Mouse (Mus musculus): Measurements from ENCODE around the gene Gm10912. TPM values are rescaled to one million over a fixed set of nuclear protein-coding genes. Genes with fewer than 3 reads are reported as not detected.
"Not testable (repeated sequence)": the region's sequence is repeated elsewhere in the genome, so short reads cannot be mapped to it uniquely, and the experiment has no call there.

Gm10912 gene
- total RNA-seq, 1 experiment = not detected

DNA sequence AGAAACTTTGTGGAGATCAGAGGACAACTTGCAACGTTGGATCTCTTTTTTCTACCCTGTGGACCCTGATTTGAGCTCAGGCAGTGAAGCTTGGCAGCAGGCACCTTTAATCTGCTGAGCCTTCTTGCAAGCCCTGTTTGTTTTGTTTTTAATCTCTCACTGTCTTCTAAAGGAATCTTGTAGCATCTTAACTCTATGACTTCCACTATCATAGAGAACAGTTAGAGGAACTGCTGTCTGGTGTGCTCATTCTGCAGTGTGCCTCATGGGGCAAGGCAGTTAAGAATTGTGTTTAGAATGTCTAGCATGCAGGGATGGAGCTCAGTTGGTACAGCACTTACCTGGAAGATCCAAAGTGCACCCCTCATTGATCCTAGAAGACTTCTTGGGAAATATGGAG, 34.3 kb downstream of the Gm10912 start:
- no peak overlapping the region for H3K9ac ChIP-seq (ENCODE audit: insufficient read depth, low read depth, low read length, poor library complexity, severe bottlenecking)
- no peaks in the 10 kb centered on the region for H3K36me3 ChIP-seq (ENCODE audit: control insufficient read depth, insufficient read depth, low read length, poor library complexity, severe bottlenecking)
- peaks cover 3 to 6% of the 10 kb centered on the region in 2 experiments; a peak in 2 of 4 replicates for H3K4me1 ChIP-seq (ENCODE audit: control insufficient read depth in 2 of 2, insufficient read depth in 2 of 2, low read length in 2 of 2, poor library complexity in 1 of 2)
- TF ChIP-seq ZNF384 (IDR thresholded peaks at IDR 0.05; ENCODE audit: low read depth, low read length) (no peak), CHD2 (IDR thresholded peaks at IDR 0.05; ENCODE audit: low read depth, low read length) (no peak), HCFC1 (IDR thresholded peaks at IDR 0.05; ENCODE audit: borderline replicate concordance, insufficient read depth, low read length) (no peak), MAFK (IDR thresholded peaks at IDR 0.05; ENCODE audit: insufficient read depth, low read depth, low read length) (no peak)
- H3K27ac ChIP-seq (ENCODE audit: insufficient read depth, low read depth, low read length, poor library complexity, severe bottlenecking) = no peak overlapping the region
- in situ Hi-C loops (cut with MboI; ENCODE audit: low sequenced_read_pairs in 2 of 2, unreplicated experiment in 2 of 2) = no loop called here
- no peak for DNase-seq (ENCODE audit: low read depth, low spot score)
- no peak overlapping the region for H3K4me3 ChIP-seq (ENCODE audit: insufficient read depth in 1 of 2, low read depth in 1 of 2, low read length in 2 of 2, poor library complexity in 1 of 2, severe bottlenecking in 1 of 2)
- H3K9me3 ChIP-seq (ENCODE audit: control insufficient read depth, insufficient read depth, low read depth, low read length) = no peaks in the 10 kb centered on the region

DNA sequence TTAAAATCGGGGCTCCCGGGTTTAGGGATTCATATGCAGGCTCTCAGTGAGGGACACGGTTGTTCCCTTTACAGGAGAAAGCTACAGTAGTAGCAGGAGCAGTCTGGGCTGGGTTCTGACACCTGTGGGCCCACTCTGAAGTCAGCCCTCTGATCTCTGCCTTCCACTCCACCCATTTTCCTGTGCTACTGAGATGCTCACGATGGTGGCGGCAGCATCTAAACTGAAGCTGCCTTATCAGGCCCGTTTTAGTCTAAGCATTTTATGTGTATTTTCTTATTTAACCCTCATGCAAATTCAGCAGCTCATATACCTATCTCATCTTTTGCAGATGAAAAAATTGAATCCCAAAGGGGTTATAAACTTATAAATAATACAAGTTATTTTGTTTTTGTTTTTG, 39.2 kb downstream of the Gm10912 start:
- Histone ChIP-seq H3K9ac (ENCODE audit: insufficient read depth, low read depth, low read length, poor library complexity, severe bottlenecking) (no peak overlapping the region), H3K4me1 (ENCODE audit: control insufficient read depth in 2 of 2, insufficient read depth in 2 of 2, low read length in 2 of 2, poor library complexity in 1 of 2) (peaks cover 3 to 4% of the 10 kb centered on the region in 2 experiments; a peak in 3 of 4 replicates), H3K27ac (ENCODE audit: insufficient read depth, low read depth, low read length, poor library complexity, severe bottlenecking) (no peak overlapping the region), H3K9me3 (ENCODE audit: control insufficient read depth, insufficient read depth, low read depth, low read length) (no peaks in the 10 kb centered on the region), H3K36me3 (ENCODE audit: control insufficient read depth, insufficient read depth, low read length, poor library complexity, severe bottlenecking) (no peaks in the 10 kb centered on the region), H3K4me3 (ENCODE audit: insufficient read depth in 1 of 2, low read depth in 1 of 2, low read length in 2 of 2, poor library complexity in 1 of 2, severe bottlenecking in 1 of 2) (no peak overlapping the region)
- in situ Hi-C loops (cut with MboI; ENCODE audit: low sequenced_read_pairs in 2 of 2, unreplicated experiment in 2 of 2) = no loop called here
- DNase-seq (ENCODE audit: low read depth, low spot score) = no peak
- TF ChIP-seq MAFK (IDR thresholded peaks at IDR 0.05; ENCODE audit: insufficient read depth, low read depth, low read length) (no peak), HCFC1 (IDR thresholded peaks at IDR 0.05; ENCODE audit: borderline replicate concordance, insufficient read depth, low read length) (no peak), ZC3H11A (IDR thresholded peaks at IDR 0.05; ENCODE audit: borderline replicate concordance, low read depth, low read length) (no peak), CHD2 (IDR thresholded peaks at IDR 0.05; ENCODE audit: low read depth, low read length) (no peak), ZNF384 (IDR thresholded peaks at IDR 0.05; ENCODE audit: low read depth, low read length) (no peak)

DNA sequence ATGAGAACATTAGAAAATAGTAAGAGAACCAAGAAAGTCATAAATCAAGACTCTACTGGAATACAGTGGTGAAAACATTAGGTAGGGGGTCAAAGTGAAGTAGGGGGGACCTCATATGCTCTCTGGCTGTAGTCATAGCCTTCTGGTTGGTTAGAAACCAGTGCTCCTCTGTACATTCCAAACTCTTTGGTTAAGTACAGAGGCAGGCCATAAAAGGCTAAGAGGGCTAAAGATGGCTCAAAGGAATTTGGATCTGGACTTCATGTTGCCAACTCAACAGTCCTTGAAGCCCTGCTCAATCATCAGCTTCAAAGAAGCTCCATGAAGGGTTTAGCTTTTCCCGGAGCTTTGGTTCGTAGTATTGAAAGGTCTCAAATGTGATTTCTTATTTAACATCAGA, 43.4 kb downstream of the Gm10912 start:
- H3K4me3 ChIP-seq (ENCODE audit: insufficient read depth in 1 of 2, low read depth in 1 of 2, low read length in 2 of 2, poor library complexity in 1 of 2, severe bottlenecking in 1 of 2); H3K36me3 ChIP-seq (ENCODE audit: control insufficient read depth, insufficient read depth, low read length, poor library complexity, severe bottlenecking); in situ Hi-C loops (cut with MboI; ENCODE audit: low sequenced_read_pairs in 2 of 2, unreplicated experiment in 2 of 2); DNase-seq (ENCODE audit: low read depth, low spot score); H3K4me1 ChIP-seq (ENCODE audit: control insufficient read depth in 2 of 2, insufficient read depth in 2 of 2, low read length in 2 of 2, poor library complexity in 1 of 2); H3K9me3 ChIP-seq (ENCODE audit: control insufficient read depth, insufficient read depth, low read depth, low read length); H3K27ac ChIP-seq (ENCODE audit: insufficient read depth, low read depth, low read length, poor library complexity, severe bottlenecking); H3K9ac ChIP-seq (ENCODE audit: insufficient read depth, low read depth, low read length, poor library complexity, severe bottlenecking): not testable (repeated sequence)

DNA sequence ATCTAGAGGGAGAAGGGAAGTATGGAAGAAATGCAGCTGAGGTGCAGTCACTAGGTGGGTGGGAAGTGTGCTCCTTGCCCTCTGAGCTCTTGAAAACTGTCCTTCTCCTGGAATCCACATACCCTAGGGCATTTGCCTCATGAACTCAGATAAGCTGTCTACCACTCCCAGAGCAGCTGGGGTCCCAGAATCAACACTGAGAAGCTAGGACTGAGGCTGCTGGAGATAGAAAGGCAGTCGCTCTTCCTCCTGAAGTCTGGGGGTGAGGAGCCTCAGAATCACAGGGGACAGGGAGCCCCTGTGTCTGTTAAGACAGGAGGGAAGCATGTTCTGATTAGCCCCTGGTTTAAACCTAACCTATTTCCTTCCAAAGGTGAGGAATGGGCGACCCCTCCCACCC, 43.9 kb downstream of the Gm10912 start:
- peak overlapping the region; percentile 59 for H3K27ac ChIP-seq (ENCODE audit: insufficient read depth, low read depth, low read length, poor library complexity, severe bottlenecking)
- in situ Hi-C loops (cut with MboI; ENCODE audit: low sequenced_read_pairs in 2 of 2, unreplicated experiment in 2 of 2) = no loop called here
- H3K36me3 ChIP-seq (ENCODE audit: control insufficient read depth, insufficient read depth, low read length, poor library complexity, severe bottlenecking) = no peaks in the 10 kb centered on the region
- TF ChIP-seq ZC3H11A (IDR thresholded peaks at IDR 0.05; ENCODE audit: borderline replicate concordance, low read depth, low read length) (no peak), HCFC1 (IDR thresholded peaks at IDR 0.05; ENCODE audit: borderline replicate concordance, insufficient read depth, low read length) (no peak), CHD2 (IDR thresholded peaks at IDR 0.05; ENCODE audit: low read depth, low read length) (no peak), MAFK (IDR thresholded peaks at IDR 0.05; ENCODE audit: insufficient read depth, low read depth, low read length) (no peak), ZNF384 (IDR thresholded peaks at IDR 0.05; ENCODE audit: low read depth, low read length) (no peak)
- no peak overlapping the region for H3K9ac ChIP-seq (ENCODE audit: insufficient read depth, low read depth, low read length, poor library complexity, severe bottlenecking)
- no peaks in the 10 kb centered on the region for H3K9me3 ChIP-seq (ENCODE audit: control insufficient read depth, insufficient read depth, low read depth, low read length)
- no peak for DNase-seq (ENCODE audit: low read depth, low spot score)
- no peak overlapping the region for H3K4me3 ChIP-seq (ENCODE audit: insufficient read depth in 1 of 2, low read depth in 1 of 2, low read length in 2 of 2, poor library complexity in 1 of 2, severe bottlenecking in 1 of 2)
- H3K4me1 ChIP-seq (ENCODE audit: control insufficient read depth in 2 of 2, insufficient read depth in 2 of 2, low read length in 2 of 2, poor library complexity in 1 of 2) = peaks cover 3 to 6% of the 10 kb centered on the region in 2 experiments; a peak in 3 of 4 replicates

DNA sequence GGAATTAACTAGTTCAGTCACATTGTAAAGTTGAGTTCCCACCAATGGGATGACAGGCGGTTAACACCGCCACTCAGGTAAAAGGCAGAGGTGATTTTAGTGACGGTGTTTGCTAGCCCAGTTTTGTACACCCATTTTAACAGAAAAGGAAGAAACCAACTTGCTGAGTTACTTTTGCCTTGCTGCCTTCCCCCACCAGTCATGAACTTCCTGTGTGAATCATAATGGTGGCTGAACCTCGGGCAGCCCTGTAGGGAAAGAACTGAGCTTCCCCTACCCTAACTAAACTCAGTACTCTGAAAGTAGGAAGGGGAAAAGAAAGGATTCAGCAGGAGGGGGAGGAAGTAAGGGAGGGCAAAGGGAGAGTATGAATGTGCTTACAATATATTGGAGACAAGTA, 44.4 kb downstream of the Gm10912 start:
- Histone ChIP-seq H3K4me3 (ENCODE audit: insufficient read depth in 1 of 2, low read depth in 1 of 2, low read length in 2 of 2, poor library complexity in 1 of 2, severe bottlenecking in 1 of 2) (no peak overlapping the region), H3K27ac (ENCODE audit: insufficient read depth, low read depth, low read length, poor library complexity, severe bottlenecking) (no peak overlapping the region; the same call in 1 of the 2 replicates), H3K36me3 (ENCODE audit: control insufficient read depth, insufficient read depth, low read length, poor library complexity, severe bottlenecking) (no peaks in the 10 kb centered on the region), H3K9me3 (ENCODE audit: control insufficient read depth, insufficient read depth, low read depth, low read length) (no peaks in the 10 kb centered on the region), H3K9ac (ENCODE audit: insufficient read depth, low read depth, low read length, poor library complexity, severe bottlenecking) (no peak overlapping the region), H3K4me1 (ENCODE audit: control insufficient read depth in 2 of 2, insufficient read depth in 2 of 2, low read length in 2 of 2, poor library complexity in 1 of 2) (peaks cover 3 to 6% of the 10 kb centered on the region in 2 experiments; a peak in 3 of 4 replicates)
- DNase-seq (ENCODE audit: low read depth, low spot score) = no peak
- no peak for TF ChIP-seq ZNF384 (IDR thresholded peaks at IDR 0.05; ENCODE audit: low read depth, low read length)
- TF ChIP-seq HCFC1 (IDR thresholded peaks at IDR 0.05; ENCODE audit: borderline replicate concordance, insufficient read depth, low read length) = no peak
- TF ChIP-seq CHD2 (IDR thresholded peaks at IDR 0.05; ENCODE audit: low read depth, low read length) = no peak
- TF ChIP-seq ZC3H11A (IDR thresholded peaks at IDR 0.05; ENCODE audit: borderline replicate concordance, low read depth, low read length) = no peak
- no peak for TF ChIP-seq MAFK (IDR thresholded peaks at IDR 0.05; ENCODE audit: insufficient read depth, low read depth, low read length)
- in situ Hi-C loops (cut with MboI; ENCODE audit: low sequenced_read_pairs in 2 of 2, unreplicated experiment in 2 of 2) = no loop called here

DNA sequence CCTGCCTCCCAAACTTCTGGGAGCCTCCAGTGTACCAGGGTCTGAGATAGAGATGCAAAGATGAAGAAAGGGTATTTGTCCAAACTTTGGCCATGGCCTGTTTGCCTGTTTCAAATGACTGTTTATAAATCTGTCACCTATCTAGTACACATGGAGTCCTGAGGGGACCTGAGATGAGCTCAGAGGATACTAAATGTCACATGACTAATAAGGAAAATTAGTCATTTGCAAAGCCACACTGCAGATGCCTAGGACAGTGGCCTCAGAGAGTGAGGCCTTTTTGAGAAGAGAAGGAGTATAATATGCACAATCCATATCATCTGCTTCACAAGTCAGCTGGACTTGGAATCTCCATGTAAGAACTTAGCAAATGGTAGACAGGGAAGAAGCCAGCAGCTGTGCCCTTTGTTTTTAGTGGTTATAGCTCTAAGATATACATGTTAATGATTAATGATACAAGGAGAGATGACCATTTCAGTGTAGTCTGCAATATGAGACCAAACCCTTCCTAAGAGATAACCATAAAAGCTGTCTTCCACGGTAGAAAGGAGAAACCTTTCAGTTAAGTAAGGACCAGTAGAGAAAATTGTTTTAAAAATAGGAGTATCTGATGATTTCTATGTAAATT, 45.7 kb downstream of the Gm10912 start:
- H3K9me3 ChIP-seq (ENCODE audit: control insufficient read depth, insufficient read depth, low read depth, low read length); H3K4me1 ChIP-seq (ENCODE audit: control insufficient read depth in 2 of 2, insufficient read depth in 2 of 2, low read length in 2 of 2, poor library complexity in 1 of 2); in situ Hi-C loops (cut with MboI; ENCODE audit: low sequenced_read_pairs in 2 of 2, unreplicated experiment in 2 of 2); H3K9ac ChIP-seq (ENCODE audit: insufficient read depth, low read depth, low read length, poor library complexity, severe bottlenecking); DNase-seq (ENCODE audit: low read depth, low spot score); H3K36me3 ChIP-seq (ENCODE audit: control insufficient read depth, insufficient read depth, low read length, poor library complexity, severe bottlenecking); H3K27ac ChIP-seq (ENCODE audit: insufficient read depth, low read depth, low read length, poor library complexity, severe bottlenecking); H3K4me3 ChIP-seq (ENCODE audit: insufficient read depth in 1 of 2, low read depth in 1 of 2, low read length in 2 of 2, poor library complexity in 1 of 2, severe bottlenecking in 1 of 2): not testable (repeated sequence)

DNA sequence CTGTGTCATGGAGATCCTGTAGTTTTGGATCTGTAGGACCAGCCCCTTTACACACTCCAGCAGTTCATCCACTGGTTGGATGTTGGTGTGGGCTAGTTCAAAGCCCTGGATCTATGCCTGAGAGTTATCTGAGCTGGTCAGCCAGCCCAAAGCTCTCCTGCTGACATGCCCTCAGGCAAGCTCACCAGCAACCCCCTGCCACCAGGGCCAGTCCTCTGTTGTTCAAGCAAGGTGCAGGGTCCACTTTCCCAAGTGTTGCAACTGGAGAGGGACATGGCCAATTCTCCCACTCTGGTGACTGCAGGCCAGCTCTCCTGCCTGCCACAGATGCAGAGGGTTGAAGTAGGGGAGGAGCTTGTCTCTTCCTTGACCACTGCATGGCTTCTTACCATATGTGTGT, 47.9 kb downstream of the Gm10912 start:
- H3K36me3 ChIP-seq (ENCODE audit: control insufficient read depth, insufficient read depth, low read length, poor library complexity, severe bottlenecking); H3K27ac ChIP-seq (ENCODE audit: insufficient read depth, low read depth, low read length, poor library complexity, severe bottlenecking); in situ Hi-C loops (cut with MboI; ENCODE audit: low sequenced_read_pairs in 2 of 2, unreplicated experiment in 2 of 2); H3K9me3 ChIP-seq (ENCODE audit: control insufficient read depth, insufficient read depth, low read depth, low read length); H3K4me3 ChIP-seq (ENCODE audit: insufficient read depth in 1 of 2, low read depth in 1 of 2, low read length in 2 of 2, poor library complexity in 1 of 2, severe bottlenecking in 1 of 2); DNase-seq (ENCODE audit: low read depth, low spot score); H3K9ac ChIP-seq (ENCODE audit: insufficient read depth, low read depth, low read length, poor library complexity, severe bottlenecking); H3K4me1 ChIP-seq (ENCODE audit: control insufficient read depth in 2 of 2, insufficient read depth in 2 of 2, low read length in 2 of 2, poor library complexity in 1 of 2): not testable (repeated sequence)

Measured in ES-E14 (cell line).